Mouse (Mus musculus) R1 (cell line): ENCODE data around the gene Ckap2.

Experiments used
- DNase-seq: peaks from one replicate; pipeline ENCODE4 v3.0.0-alpha.2; 2018; ENCODE audit warnings: low read depth, low spot score

The Ckap2 gene

DNA sequence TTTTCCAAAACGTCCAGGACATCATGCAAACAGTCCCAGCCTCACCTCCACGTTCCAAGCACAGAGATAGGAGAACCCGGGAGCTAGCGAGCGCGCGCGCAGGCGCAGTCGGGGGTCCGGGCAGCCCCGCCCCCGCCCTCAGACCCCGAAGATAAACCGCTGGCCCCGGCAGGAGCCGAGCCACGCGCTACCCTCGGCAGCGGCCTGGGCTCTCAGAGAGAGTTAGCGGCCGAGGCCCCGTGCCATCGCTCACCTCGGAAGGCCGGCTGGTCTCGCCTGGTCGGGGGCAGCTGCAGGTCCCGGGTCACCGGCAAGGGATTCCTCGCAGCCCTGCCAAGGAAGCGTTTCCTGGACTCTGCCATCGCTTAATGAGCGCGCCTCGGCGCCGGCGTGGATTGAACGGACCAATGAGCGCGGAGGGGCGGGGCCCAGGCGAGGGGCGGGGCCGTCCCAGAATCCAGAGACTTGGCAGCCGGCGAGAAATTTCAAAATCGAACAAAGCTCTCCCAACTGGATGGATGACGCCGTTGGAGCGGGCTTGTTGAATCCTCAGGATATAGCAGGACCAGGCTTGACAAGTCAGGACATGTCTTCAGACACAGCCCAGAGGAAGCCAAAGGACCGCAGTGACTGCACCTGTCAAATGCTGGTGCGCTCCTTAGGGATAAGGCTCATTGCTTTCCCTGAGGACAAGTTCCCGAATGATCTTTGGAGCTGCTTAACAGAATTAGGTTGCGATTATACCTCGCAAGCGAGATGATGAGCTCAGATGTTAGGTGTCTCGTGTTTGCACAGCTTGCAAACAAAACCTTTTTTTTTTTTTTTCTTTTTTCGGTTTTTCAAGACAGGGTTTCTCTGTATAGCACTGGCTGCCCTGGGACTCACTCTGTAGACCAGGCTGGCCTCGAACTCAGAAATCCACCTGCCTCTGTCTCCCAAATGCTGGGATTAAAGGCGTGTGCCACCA, at the start of gene Ckap2:
Ckap2 (minus strand) TSS at position 389 of the 967 bp plus-strand sequence.
- DNase-seq: peak; percentile 96

DNA sequence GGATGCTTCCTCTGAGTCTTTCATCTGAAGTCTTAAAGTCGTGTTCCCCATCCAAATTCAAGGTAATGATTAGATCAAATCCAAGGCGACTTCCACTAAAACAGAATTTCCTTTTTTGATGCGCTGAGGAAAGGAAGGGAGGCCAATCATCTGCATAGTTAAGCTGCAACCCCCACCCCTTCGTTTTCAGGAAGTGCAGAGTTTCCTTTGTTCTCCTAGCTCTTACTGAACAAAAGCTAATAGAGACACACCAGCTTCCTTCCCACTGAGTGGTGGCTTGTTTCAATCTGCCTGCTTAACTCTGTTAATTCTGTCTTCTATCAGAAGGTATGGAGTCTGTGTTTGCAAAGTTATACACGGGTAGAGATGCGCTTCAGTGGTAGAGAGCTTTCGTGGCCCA, 43.0 kb upstream of the Ckap2 start:
- peak; percentile 75 for DNase-seq

DNA sequence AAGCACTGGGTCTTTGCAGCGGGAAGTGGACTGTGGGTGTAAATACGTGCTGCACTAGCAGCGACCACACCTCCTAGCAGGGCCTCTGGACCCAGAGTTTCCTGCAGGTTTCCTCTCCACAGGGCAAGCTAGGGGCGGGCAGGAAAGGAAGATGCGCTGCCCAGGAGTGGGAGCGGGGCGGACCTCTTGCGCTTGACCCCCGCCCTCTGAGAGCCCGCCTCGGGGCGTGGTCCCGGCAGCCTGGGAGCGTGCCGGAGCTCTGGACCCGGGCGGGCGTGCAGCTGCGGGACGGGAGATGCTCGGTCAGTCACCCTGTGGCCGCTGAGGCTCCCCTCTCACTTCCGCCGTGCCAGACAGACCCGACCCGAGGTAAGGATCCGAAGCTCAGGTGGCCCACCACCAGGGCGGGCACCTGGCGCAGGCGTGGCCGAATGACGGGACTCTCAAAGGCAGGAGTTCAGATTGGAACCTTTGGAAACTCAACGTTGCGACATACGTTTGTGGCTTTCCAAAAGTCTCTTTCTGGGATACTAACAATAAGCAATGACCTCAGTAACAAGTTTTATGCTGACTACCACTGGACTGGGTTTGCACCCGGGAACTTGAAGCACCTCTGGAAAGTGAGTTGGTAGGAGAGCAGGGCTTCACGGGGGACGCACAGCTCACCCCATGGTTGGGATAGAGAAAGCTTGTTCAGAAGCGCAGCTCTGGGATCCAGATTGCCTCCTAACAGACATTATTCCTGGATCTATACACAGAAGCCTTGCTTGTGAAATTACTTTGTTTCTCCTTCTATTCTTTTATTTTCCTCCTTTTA, 41.6 kb upstream of the Ckap2 start, which contains the start of gene Thsd1:
Thsd1 (plus strand) TSS at position 253 of the 817 bp plus-strand sequence.
- peak; percentile 72 for DNase-seq

GRCm38 (mm10) chr8:22226361-22226760, 40.7 kb upstream of the Ckap2 start:
- no peak for DNase-seq

GRCm38 (mm10) chr8:22214826-22215225, 29.2 kb upstream of the Ckap2 start:
- DNase-seq: no peak

GRCm38 (mm10) chr8:22209012-22209411, 23.4 kb upstream of the Ckap2 start:
- no peak for DNase-seq

DNA sequence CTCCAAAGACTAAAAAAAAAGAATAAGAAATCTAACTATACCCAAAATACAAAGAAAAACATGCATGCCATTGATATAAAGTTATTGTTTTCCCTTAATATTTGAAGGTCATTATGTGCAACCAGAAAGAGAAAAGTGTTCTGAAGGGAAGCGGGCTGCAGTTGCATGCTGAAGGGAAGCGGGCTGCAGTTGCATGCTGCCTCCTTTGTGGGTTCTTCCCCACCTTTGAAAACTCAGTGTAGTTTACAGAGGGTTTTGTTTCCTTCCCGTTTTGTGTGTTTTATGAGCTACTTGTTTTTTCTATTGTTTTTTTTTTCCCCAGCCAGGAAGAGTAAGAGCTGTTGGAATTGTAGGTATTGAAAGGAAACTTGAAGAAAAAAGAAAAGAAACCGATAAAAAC, 21.9 kb upstream of the Ckap2 start:
- DNase-seq: no peak

GRCm38 (mm10) chr8:22199481-22199880, 13.9 kb upstream of the Ckap2 start:
- DNase-seq: peak; percentile 86

DNA sequence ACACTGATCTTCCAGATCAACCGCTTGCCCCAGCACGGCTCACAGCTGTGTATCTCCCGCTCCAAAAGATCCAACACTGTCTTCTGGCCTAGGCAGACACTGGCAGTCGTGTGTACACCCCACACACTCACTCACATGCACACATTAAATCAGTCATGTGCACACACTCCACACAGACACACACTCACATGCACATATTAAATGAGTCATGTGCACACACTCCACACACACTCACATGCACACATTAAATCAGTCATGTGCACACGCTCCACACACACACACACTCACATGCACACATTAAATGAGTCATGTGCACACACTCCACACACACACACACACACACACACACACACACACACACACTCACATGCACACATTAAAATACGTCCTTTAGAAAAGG, 12.3 kb upstream of the Ckap2 start:
- DNase-seq: no peak

GRCm38 (mm10) chr8:22193432-22194010, 7.9 kb upstream of the Ckap2 start:
- DNase-seq: no peak

GRCm38 (mm10) chr8:22192660-22193431, 7.2 kb upstream of the Ckap2 start, which contains the start of gene Vps36:
Gene Vps36, plus strand, starts transcription at chr8:22192809.
- peak; percentile 85 for DNase-seq

DNA sequence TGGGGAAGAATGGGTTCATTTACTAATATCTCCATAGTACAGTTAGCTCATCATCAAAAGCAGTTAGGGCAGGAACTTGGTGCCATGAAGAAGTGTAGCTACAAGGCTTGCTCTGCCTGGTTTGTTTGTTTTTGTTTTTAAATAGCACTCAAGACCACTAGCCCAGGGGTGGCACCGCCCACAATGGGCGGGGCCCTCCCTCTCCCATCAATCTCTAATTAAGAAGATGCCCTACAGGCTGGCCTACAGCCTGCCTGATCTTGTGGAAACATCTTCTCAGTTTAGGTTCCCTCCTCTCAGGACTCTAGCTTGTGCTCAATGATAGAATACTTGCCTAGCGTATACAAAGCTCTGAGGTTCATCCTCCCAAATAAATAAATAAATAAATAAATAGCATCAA, 735 bp downstream of the Ckap2 start:
- DNase-seq: peak; percentile 80

DNA sequence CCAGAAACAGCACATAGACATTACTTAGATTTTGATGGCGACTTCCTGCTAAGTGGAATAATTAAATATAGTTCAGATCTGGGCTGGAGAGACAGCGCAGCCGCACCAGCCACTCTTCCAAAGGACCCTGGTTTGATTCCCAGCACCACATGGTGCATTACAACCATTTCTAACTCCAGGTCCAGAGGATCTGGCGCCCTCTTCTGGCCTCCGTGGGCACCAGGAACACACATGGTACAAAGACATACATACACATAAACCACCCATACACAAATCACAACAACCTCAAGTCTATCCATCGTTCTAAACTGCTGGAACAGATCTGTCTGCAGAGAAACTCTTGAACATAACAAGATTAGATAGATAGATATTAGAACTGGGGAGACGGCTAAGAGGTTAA, 9.7 kb downstream of the Ckap2 start:
- DNase-seq: peak; percentile 62

GRCm38 (mm10) chr8:22169167-22169566, 16.5 kb downstream of the Ckap2 start:
- no peak for DNase-seq

- peak; percentile 94 for DNase-seq
Observed at GRCm38 (mm10) chr8:22166080-22166603, 19.5 kb downstream of the Ckap2 start, which contains the start of gene Nek3. Gene Nek3, minus strand, starts transcription at chr8:22166435.

GRCm38 (mm10) chr8:22165251-22166079, 20.2 kb downstream of the Ckap2 start:
- no peak for DNase-seq

GRCm38 (mm10) chr8:22164431-22164830, 21.2 kb downstream of the Ckap2 start:
- DNase-seq: no peak

GRCm38 (mm10) chr8:22162206-22162605, 23.4 kb downstream of the Ckap2 start:
- no peak for DNase-seq

- DNase-seq: no peak
Observed at GRCm38 (mm10) chr8:22150345-22150663, 35.3 kb downstream of the Ckap2 start.
